Mouse (Mus musculus) CH12.LX (cell line): ENCODE measurements around the gene Rassf10. TPM values are rescaled to one million over a fixed set of nuclear protein-coding genes. Genes with fewer than 3 reads are reported as not detected.

ENCODE experiments used
- DNase-seq: peaks from one replicate; pipeline ENCODE4 v3.0.0-alpha.2; 2013; ENCODE audit errors: extremely low read depth
- H3K27ac ChIP-seq: 2 replicates; pipeline ENCODE4 v1.5.1; 2012; ENCODE audit warnings: low read depth, mild to moderate bottlenecking, control low read depth, moderate library complexity; ENCODE audit not compliant: insufficient read depth
- H3K27me3 ChIP-seq: replicated peaks from 2 replicates; pipeline ENCODE3; 2012; ENCODE audit warnings: inconsistent platforms
- H3K36me3 ChIP-seq, 2 experiments: replicated peaks in 1 of 2; 2 replicates each; pipeline versions ENCODE3 to v1.6.1; 2012; ENCODE audit warnings: inconsistent platforms in 1 of 2, low read length in 1 of 2, mild to moderate bottlenecking in 1 of 2, mixed read lengths in 1 of 2, moderate library complexity in 1 of 2; ENCODE audit not compliant: control insufficient read depth in 1 of 2, insufficient read depth in 1 of 2
- H3K4me1 ChIP-seq, 2 experiments: 2 replicates each; pipeline ENCODE4 v1.6.1; 2012; ENCODE audit warnings: inconsistent platforms in 1 of 2, moderate library complexity in 1 of 2; ENCODE audit not compliant: insufficient read depth in 2 of 2, control insufficient read depth in 1 of 2
- H3K4me2 ChIP-seq: 2 replicates; pipeline ENCODE4 v1.6.1; 2012; ENCODE audit warnings: low read depth, mild to moderate bottlenecking, control low read depth; ENCODE audit not compliant: poor library complexity, insufficient read depth, severe bottlenecking
- H3K4me3 ChIP-seq, 3 experiments: fragments of 150-350 bp in 1 of 3; sonication (generic) in 1 of 3; replicated peaks in 1 of 3; 2 replicates each; pipeline versions ENCODE3 to v1.5.1; 2011 to 2012; ENCODE audit warnings: low read depth in 2 of 3, low read length in 2 of 3, mild to moderate bottlenecking in 2 of 3, moderate library complexity in 2 of 3, control low read depth in 1 of 3, improper control_type of control experiment in 1 of 3, inconsistent platforms in 1 of 3, mixed read lengths in 1 of 3; ENCODE audit not compliant: poor library complexity in 1 of 3
- H3K79me2 ChIP-seq: replicated peaks from 2 replicates; pipeline ENCODE4 v1.6.1; 2012; ENCODE audit warnings: mild to moderate bottlenecking, moderate library complexity; ENCODE audit not compliant: control insufficient read depth, poor library complexity, insufficient read depth, severe bottlenecking; ENCODE audit errors: extremely low read depth
- H3K9ac ChIP-seq: 2 replicates; pipeline ENCODE4 v1.6.1; 2012; ENCODE audit warnings: low read depth, mild to moderate bottlenecking, control low read depth, moderate library complexity; ENCODE audit not compliant: insufficient read depth
- H3K9me3 ChIP-seq: replicated peaks from 2 replicates; pipeline ENCODE3; 2012; ENCODE audit warnings: low read length, inconsistent platforms, mixed read lengths
- CHD1 ChIP-seq: IDR thresholded peaks from 2 replicates; pipeline ENCODE4 v1.6.1; 2012; ENCODE audit warnings: low read depth, low read length, improper control_type of control experiment, inconsistent platforms
- CHD2 ChIP-seq: IDR thresholded peaks from 2 replicates; pipeline ENCODE4 v1.6.1; 2011; ENCODE audit warnings: low read length, improper control_type of control experiment
- E2F4 ChIP-seq: IDR thresholded peaks from 2 replicates; pipeline ENCODE4 v1.6.1; 2011; ENCODE audit warnings: low read depth, low read length, improper control_type of control experiment; ENCODE audit not compliant: insufficient replicate concordance
- ELF1 ChIP-seq: IDR thresholded peaks from 2 replicates; pipeline ENCODE4 v1.6.1; 2014; ENCODE audit warnings: low read depth, mild to moderate bottlenecking, inconsistent platforms, low read length, improper control_type of control experiment
- EP300 ChIP-seq: IDR thresholded peaks from 2 replicates; pipeline ENCODE4 v1.6.1; 2011; ENCODE audit warnings: low read length, improper control_type of control experiment
- GABPA ChIP-seq: IDR thresholded peaks from 2 replicates; pipeline ENCODE4 v1.6.1; 2012; ENCODE audit warnings: low read depth, low read length, improper control_type of control experiment, inconsistent platforms; ENCODE audit not compliant: insufficient replicate concordance
- HCFC1 ChIP-seq: IDR thresholded peaks from 2 replicates; pipeline ENCODE4 v1.6.1; 2012; ENCODE audit warnings: low read depth, mild to moderate bottlenecking, inconsistent platforms, low read length, improper control_type of control experiment
- IRF4 ChIP-seq: IDR thresholded peaks from 2 replicates; pipeline ENCODE4 v1.6.1; 2014; ENCODE audit warnings: low read depth, mild to moderate bottlenecking, inconsistent platforms, low read length, improper control_type of control experiment
- JUN ChIP-seq: IDR thresholded peaks from 2 replicates; pipeline ENCODE4 v1.6.1; 2011; ENCODE audit warnings: low read depth, mild to moderate bottlenecking, low read length, improper control_type of control experiment, moderate library complexity; ENCODE audit not compliant: insufficient read depth
- KAT2A ChIP-seq: IDR thresholded peaks from 2 replicates; pipeline ENCODE4 v1.6.1; 2012; ENCODE audit warnings: low read length, improper control_type of control experiment, inconsistent platforms; ENCODE audit not compliant: insufficient replicate concordance
- MAFK ChIP-seq: IDR thresholded peaks from 2 replicates; pipeline ENCODE4 v1.6.1; 2011; ENCODE audit warnings: low read length, improper control_type of control experiment; ENCODE audit not compliant: insufficient replicate concordance
- MAX ChIP-seq: IDR thresholded peaks from 2 replicates; pipeline ENCODE4 v1.6.1; 2011; ENCODE audit warnings: low read length, improper control_type of control experiment
- MYC ChIP-seq: IDR thresholded peaks from 2 replicates; pipeline ENCODE4 v1.6.1; 2011; ENCODE audit warnings: low read depth, mild to moderate bottlenecking, improper control_type of control experiment, low read length
- NELFE ChIP-seq: IDR thresholded peaks from 2 replicates; pipeline ENCODE4 v1.6.1; 2011; ENCODE audit warnings: low read depth, low read length, improper control_type of control experiment
- PAX5 ChIP-seq: IDR thresholded peaks from 2 replicates; pipeline ENCODE4 v1.6.1; 2012; ENCODE audit warnings: low read length, inconsistent platforms, mixed read lengths
- POLR2A ChIP-seq: IDR thresholded peaks from 2 replicates; pipeline ENCODE4 v1.6.1; 2011; ENCODE audit warnings: low read depth, mild to moderate bottlenecking, improper control_type of control experiment, low read length
- POLR2AphosphoS2 ChIP-seq: IDR thresholded peaks from 2 replicates; pipeline ENCODE4 v1.6.1; 2011; ENCODE audit warnings: low read depth, low read length, improper control_type of control experiment
- RCOR1 ChIP-seq: conservative IDR thresholded peaks from 2 replicates; pipeline ENCODE4 v1.6.1; 2012; ENCODE audit warnings: low read depth, mild to moderate bottlenecking, inconsistent platforms, low read length, improper control_type of control experiment
- SIN3A ChIP-seq: IDR thresholded peaks from 2 replicates; pipeline ENCODE4 v1.6.1; 2012; ENCODE audit warnings: low read length, improper control_type of control experiment, inconsistent platforms
- SMC3 ChIP-seq: IDR thresholded peaks from 2 replicates; pipeline ENCODE4 v1.6.1; 2011; ENCODE audit warnings: low read depth, low read length, improper control_type of control experiment
- UBTF ChIP-seq: IDR thresholded peaks from 2 replicates; pipeline ENCODE4 v1.6.1; 2012; ENCODE audit warnings: low read depth, mild to moderate bottlenecking, inconsistent platforms, low read length, improper control_type of control experiment, moderate library complexity
- USF1 ChIP-seq: IDR thresholded peaks from 2 replicates; pipeline ENCODE4 v1.6.1; 2014; ENCODE audit warnings: low read depth, mild to moderate bottlenecking, inconsistent platforms, low read length, improper control_type of control experiment
- USF2 ChIP-seq: conservative IDR thresholded peaks from 2 replicates; pipeline ENCODE4 v1.6.1; 2011; ENCODE audit warnings: low read depth, low read length, improper control_type of control experiment
- ZC3H11A ChIP-seq: IDR thresholded peaks from 2 replicates; pipeline ENCODE4 v1.6.1; 2012; ENCODE audit warnings: low read depth, mild to moderate bottlenecking, inconsistent platforms, low read length, improper control_type of control experiment
- ZKSCAN1 ChIP-seq: IDR thresholded peaks from 2 replicates; pipeline ENCODE4 v1.6.1; 2012; ENCODE audit warnings: low read depth, inconsistent platforms, low read length, improper control_type of control experiment, borderline replicate concordance
- dilution Hi-C: fragments of 300-500 bp; cut with MboI; formaldehyde crosslinking; loops from 2 replicates; pipeline ENCODE4 v1.14.3; 2020; ENCODE audit warnings: low sequenced_read_pairs; ENCODE audit not compliant: extremely low pct_unique_long_range_greater_than_20kb, extremely low pct_ligation_motif_present
- in situ Hi-C: fragments of 300-500 bp; cut with MboI; formaldehyde crosslinking; loops from 3 replicates; pipeline ENCODE4 v1.14.3; 2019; ENCODE audit warnings: low sequenced_read_pairs, low pct_ligation_motif_present, low pct_unique_long_range_greater_than_20kb, mixed read lengths
- polyA plus RNA-seq: library from polyadenylated mRNA; unstranded; fragments of >175 nt; gene quantifications from 2 replicates; pipeline ENCODE4 v1.2.1, GENCODE M21; 2012; ENCODE audit warnings: low read depth; ENCODE audit not compliant: insufficient read length
- total RNA-seq, 2 experiments: library from RNA; depleted of rRNA; stranded (reverse); fragments of 300-350 nt in 1 of 2; fragments of >200 nt in 1 of 2; gene quantifications; 2 replicates each; pipeline ENCODE4 v1.2.3; 2012 to 2014

Rassf10 gene
- total and polyA plus RNA-seq, 3 experiments = not detected

GRCm38 (mm10) chr7:112943056-112943455 lies 10.7 kb upstream of the Rassf10 start:
- dilution Hi-C loops = no loop called here
- Histone ChIP-seq H3K27me3 (no peaks in the 10 kb centered on the region), H3K4me2 (no peak overlapping the region), H3K9me3 (no peaks in the 10 kb centered on the region), H3K9ac (no peak overlapping the region)
- in situ Hi-C loops = no loop called here
- no peak for TF ChIP-seq SIN3A
- TF ChIP-seq CHD1 = no peak
- no peak for TF ChIP-seq GABPA
- no peak for TF ChIP-seq MAFK
- no peak for TF ChIP-seq ZKSCAN1
- no peak for TF ChIP-seq USF1
- TF ChIP-seq MAX = no peak
- no peak for TF ChIP-seq ELF1
- no peak for TF ChIP-seq CHD2
- TF ChIP-seq, all 38 proteins: peak for 0
- no peak overlapping the region for H3K4me3 ChIP-seq
- H3K27ac ChIP-seq = no peak overlapping the region
- no peaks in the 10 kb centered on the region for H3K36me3 ChIP-seq
- no peak for DNase-seq
- H3K79me2 ChIP-seq = no peaks in the 10 kb centered on the region
- H3K4me1 ChIP-seq = 0 out of 4 replicates have a peak, but pooled peaks cover 0 to 3% of the 10 kb centered on the region in 2 experiments

- Histone ChIP-seq H3K27ac (no peak overlapping the region), H3K4me1 (0 out of 4 replicates have a peak, but pooled peaks cover 0 to 3% of the 10 kb centered on the region in 2 experiments), H3K9me3 (no peaks in the 10 kb centered on the region), H3K9ac (no peak overlapping the region), H3K79me2 (no peaks in the 10 kb centered on the region), H3K36me3 (no peaks in the 10 kb centered on the region), H3K27me3 (no peaks in the 10 kb centered on the region), H3K4me2 (no peak overlapping the region), H3K4me3 (no peak overlapping the region)
- in situ Hi-C loops = no loop called here
- TF ChIP-seq KAT2A (no peak), NELFE (no peak), UBTF (no peak), ZC3H11A (no peak), E2F4 (no peak), IRF4 (no peak), USF2 (no peak), ELF1 (no peak), EP300 (no peak), MYC (no peak), PAX5 (no peak), HCFC1 (no peak), USF1 (no peak), SMC3 (no peak), POLR2AphosphoS2 (no peak), GABPA (no peak), JUN (no peak), RCOR1 (no peak), POLR2A (no peak)
- dilution Hi-C loops = no loop called here
- no peak for DNase-seq
These were observed 7.1 kb upstream of the Rassf10 start for GRCm38 (mm10) chr7:112946706-112947105.
